Mouse (Mus musculus): ENCODE results near the gene Ifitm7. TPM values are rescaled to one million over a fixed set of nuclear protein-coding genes. Genes with fewer than 3 reads are reported as not detected.
A peak's percentile ranks its signal among the peaks of the same experiment; 100 is the strongest.

Ifitm7 gene
- polyA plus RNA-seq, 1 experiment, result not detected

DNA sequence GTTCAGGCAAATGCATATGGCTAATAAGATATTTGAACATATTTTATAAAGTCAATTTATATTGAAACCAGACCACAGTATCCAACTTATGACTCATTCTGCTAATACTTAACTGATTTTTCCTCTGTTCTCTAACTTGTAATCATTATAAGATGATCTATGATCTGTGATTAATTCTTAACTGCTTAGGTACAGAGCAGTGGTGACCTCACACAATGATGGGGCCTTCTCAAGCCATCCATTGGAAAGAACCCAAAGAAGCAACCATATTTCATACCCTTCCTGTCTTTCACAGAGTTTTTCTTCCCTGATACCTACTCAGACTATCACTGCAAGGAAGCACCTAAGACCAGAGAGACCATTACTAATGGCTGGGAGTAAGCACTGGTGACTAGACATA is 22.0 kb upstream of the Ifitm7 start:
- Histone ChIP-seq H3K4me1 (ENCODE audit: control insufficient read depth, insufficient read depth, low read length) (no peaks in the 10 kb centered on the region), H3K27ac (ENCODE audit: insufficient read depth, low read length) (no peak overlapping the region), H3K4me3 (ENCODE audit: insufficient read depth, low read length) (no peak overlapping the region)
- TF ChIP-seq POLR2A (IDR thresholded peaks at IDR 0.05; ENCODE audit: low read depth, low read length) (no peak), CTCF (IDR thresholded peaks at IDR 0.05; ENCODE audit: borderline replicate concordance, insufficient read depth, low read length) (no peak)

DNA sequence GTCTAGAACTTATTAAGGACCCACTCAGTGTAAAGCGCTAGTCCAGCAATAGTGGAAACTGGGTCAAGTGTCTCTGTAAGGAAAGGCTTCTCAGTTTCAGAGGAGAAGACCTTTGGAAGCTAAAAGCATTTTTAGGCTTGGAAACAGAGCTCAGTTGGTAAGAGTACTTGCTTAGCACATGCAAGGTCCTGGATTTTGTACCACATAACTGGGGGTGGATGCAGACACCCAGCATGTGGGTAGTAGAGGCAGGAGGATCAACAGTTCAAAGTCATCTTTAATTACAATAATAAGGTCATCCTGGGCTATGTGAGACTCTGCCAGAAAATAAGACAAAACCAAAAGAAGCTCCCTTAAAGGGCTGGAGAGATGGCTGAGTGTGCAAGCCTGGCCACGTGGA is 21.4 kb upstream of the Ifitm7 start:
- TF ChIP-seq CTCF (IDR thresholded peaks at IDR 0.05; ENCODE audit: borderline replicate concordance, insufficient read depth, low read length) (no peak), POLR2A (IDR thresholded peaks at IDR 0.05; ENCODE audit: low read depth, low read length) (no peak)
- Histone ChIP-seq H3K4me1 (ENCODE audit: control insufficient read depth, insufficient read depth, low read length) (no peaks in the 10 kb centered on the region), H3K27ac (ENCODE audit: insufficient read depth, low read length) (no peak overlapping the region), H3K4me3 (ENCODE audit: insufficient read depth, low read length) (no peak overlapping the region)

DNA sequence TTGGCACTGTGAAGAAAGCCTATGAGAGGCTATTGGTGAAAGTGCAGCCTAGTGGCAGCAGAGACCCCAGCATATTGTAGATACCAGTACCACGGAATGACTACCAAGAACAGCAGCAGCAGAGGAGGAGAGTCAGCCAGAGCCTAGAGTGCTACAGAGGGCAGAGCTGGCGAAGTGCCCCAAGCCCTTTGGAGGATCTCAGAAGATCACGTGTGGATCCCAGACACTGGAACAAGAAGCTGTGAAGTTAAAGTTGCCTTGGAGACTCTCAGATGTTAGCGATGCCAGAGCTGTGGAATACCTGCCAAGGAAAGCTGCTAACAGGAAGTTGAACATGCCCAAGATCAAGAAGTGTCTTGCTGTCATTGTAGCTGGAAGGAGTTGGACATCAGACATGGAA is 18.6 kb upstream of the Ifitm7 start:
- Histone ChIP-seq H3K27ac (ENCODE audit: insufficient read depth, low read length) (no peak overlapping the region), H3K4me3 (ENCODE audit: insufficient read depth, low read length) (no peak overlapping the region), H3K4me1 (ENCODE audit: control insufficient read depth, insufficient read depth, low read length) (no peaks in the 10 kb centered on the region)
- TF ChIP-seq CTCF (IDR thresholded peaks at IDR 0.05; ENCODE audit: borderline replicate concordance, insufficient read depth, low read length) (no peak), POLR2A (IDR thresholded peaks at IDR 0.05; ENCODE audit: low read depth, low read length) (no peak)

DNA sequence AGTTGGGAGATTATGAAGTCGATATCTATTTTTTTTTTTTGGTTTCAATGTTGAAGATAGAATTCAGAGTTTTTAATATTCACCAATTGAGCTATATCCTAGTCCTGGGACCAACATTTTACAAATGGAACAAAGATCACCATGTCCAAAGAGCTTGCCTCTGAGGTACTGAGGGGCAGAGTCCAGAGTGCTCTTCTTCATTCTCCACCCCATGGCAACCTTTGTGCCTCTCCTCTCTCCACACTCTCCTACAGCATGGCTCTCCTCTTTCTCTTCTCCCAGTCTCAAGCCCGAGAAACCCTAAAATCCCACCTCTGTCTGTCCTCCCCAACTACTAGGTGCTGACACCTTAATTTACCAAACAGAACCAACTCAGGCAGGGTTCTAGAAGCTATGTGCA is 18.0 kb upstream of the Ifitm7 start:
- TF ChIP-seq POLR2A (IDR thresholded peaks at IDR 0.05; ENCODE audit: low read depth, low read length) (no peak), CTCF (IDR thresholded peaks at IDR 0.05; ENCODE audit: borderline replicate concordance, insufficient read depth, low read length) (no peak)
- H3K27ac ChIP-seq (ENCODE audit: insufficient read depth, low read length), result no peak overlapping the region
- H3K4me3 ChIP-seq (ENCODE audit: insufficient read depth, low read length), result no peak overlapping the region
- H3K4me1 ChIP-seq (ENCODE audit: control insufficient read depth, insufficient read depth, low read length), result no peaks in the 10 kb centered on the region

DNA sequence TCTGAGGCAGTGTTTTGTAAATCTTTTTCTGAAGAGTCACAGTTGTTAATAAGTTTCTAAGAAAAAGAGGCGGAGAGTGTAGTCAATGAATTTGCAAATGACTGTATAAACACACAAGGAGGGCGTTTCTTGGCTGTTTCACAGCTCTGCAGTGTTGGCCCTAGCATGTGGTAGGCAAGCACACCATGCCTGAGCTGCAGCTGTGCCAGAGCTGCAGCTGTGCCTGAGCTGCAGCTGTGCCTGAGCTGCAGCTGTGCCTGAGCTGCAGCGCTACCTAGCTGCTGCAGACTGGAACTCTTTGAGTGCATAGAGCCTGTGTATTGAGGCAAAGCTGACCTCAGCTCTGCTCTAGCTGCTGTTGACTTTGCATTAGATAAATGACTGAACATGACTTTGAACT is 17.5 kb upstream of the Ifitm7 start:
- H3K4me1 ChIP-seq (ENCODE audit: control insufficient read depth, insufficient read depth, low read length), result no peaks in the 10 kb centered on the region
- no peak overlapping the region for H3K4me3 ChIP-seq (ENCODE audit: insufficient read depth, low read length)
- TF ChIP-seq POLR2A (IDR thresholded peaks at IDR 0.05; ENCODE audit: low read depth, low read length) (no peak), CTCF (IDR thresholded peaks at IDR 0.05; ENCODE audit: borderline replicate concordance, insufficient read depth, low read length) (peak; percentile 63; the same call in 1 of the 2 replicates)
- H3K27ac ChIP-seq (ENCODE audit: insufficient read depth, low read length), result no peak overlapping the region

DNA sequence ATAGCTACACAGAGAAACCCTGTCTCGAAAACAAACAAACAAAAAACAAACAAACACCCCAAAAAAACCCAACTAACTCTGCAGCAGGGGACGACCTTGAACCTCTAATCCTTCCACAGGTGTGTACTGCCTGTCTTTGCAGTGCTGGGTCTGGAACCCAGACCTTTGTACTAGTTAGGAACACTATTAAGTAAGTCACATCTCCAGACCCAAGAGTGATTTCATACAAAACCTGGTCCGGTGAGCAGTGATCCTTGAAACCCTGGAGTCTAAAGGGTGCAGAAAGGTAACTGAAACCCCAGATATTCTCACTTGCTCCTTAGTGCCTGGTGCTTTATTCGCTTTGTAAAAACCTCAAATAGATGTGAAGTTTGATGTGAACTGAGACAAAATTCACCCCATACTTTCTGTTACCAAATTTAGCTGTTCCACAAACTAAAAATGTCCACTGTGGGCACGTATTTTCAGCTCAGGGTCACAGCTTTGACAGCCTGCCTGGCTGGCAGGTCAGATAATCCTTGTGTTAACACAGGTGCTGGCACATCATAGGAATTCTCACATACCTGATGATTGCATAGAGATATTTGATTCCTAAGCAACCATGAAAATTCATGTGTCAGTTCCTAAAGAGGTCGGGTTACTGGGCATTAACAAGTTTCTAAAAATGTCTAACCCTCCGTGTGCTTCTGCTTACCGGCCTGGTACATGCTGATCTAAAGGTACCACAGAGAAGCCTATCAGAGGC is 16.9 kb upstream of the Ifitm7 start:
- TF ChIP-seq CTCF (IDR thresholded peaks at IDR 0.05; ENCODE audit: borderline replicate concordance, insufficient read depth, low read length), result no peak
- TF ChIP-seq POLR2A (IDR thresholded peaks at IDR 0.05; ENCODE audit: low read depth, low read length), result no peak
- H3K27ac ChIP-seq (ENCODE audit: insufficient read depth, low read length), result no peak overlapping the region
- no peaks in the 10 kb centered on the region for H3K4me1 ChIP-seq (ENCODE audit: control insufficient read depth, insufficient read depth, low read length)
- no peak overlapping the region for H3K4me3 ChIP-seq (ENCODE audit: insufficient read depth, low read length)

DNA sequence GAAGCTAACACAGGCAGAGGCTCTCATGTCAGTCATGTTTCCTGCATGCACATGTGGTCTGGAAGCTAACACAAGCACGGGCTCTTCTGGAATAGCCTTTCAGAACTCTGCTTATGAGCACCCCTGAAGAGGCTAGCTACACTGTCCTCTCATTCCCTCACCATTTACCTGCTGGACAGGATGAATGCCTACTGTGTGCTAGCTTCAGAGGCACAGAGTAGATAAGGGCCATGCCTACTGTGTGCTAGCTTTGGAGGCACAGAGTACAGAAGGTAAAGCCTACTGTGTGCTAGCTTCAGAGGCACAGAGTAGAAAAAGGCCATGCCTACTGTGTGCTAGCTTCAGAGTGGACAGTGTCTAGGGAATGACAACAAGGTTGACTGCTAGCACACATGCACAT is 7.8 kb upstream of the Ifitm7 start:
- TF ChIP-seq POLR2A (IDR thresholded peaks at IDR 0.05; ENCODE audit: low read depth, low read length) (no peak), CTCF (IDR thresholded peaks at IDR 0.05; ENCODE audit: borderline replicate concordance, insufficient read depth, low read length) (no peak)
- Histone ChIP-seq H3K27ac (ENCODE audit: insufficient read depth, low read length) (no peak overlapping the region), H3K4me1 (ENCODE audit: control insufficient read depth, insufficient read depth, low read length) (peaks cover 2% of the 10 kb centered on the region; the same call in 1 of the 2 replicates), H3K4me3 (ENCODE audit: insufficient read depth, low read length) (no peak overlapping the region)

DNA sequence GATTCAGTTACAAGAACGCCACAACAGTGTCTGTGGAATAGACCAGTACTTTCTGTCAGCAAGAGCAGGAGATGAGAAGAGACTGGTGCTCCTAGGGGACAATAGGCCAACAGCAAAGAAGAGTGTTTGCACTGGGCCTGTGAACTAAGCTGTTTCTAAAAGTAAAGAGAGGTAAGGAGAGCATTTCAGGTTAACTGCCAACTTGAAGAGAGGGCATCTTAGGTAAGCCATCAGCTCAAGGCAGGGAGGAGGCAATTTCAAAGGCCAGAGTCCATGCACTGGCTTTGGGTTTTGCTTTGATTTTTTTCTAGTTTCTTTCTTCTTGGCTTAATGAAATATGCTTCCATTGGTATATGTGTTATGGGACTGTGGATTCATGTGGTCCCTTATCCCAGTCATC is 7.4 kb upstream of the Ifitm7 start:
- Histone ChIP-seq H3K4me1 (ENCODE audit: control insufficient read depth, insufficient read depth, low read length) (peaks cover 2% of the 10 kb centered on the region; the same call in 1 of the 2 replicates), H3K4me3 (ENCODE audit: insufficient read depth, low read length) (no peak overlapping the region), H3K27ac (ENCODE audit: insufficient read depth, low read length) (no peak overlapping the region)
- TF ChIP-seq POLR2A (IDR thresholded peaks at IDR 0.05; ENCODE audit: low read depth, low read length) (no peak), CTCF (IDR thresholded peaks at IDR 0.05; ENCODE audit: borderline replicate concordance, insufficient read depth, low read length) (no peak)

DNA sequence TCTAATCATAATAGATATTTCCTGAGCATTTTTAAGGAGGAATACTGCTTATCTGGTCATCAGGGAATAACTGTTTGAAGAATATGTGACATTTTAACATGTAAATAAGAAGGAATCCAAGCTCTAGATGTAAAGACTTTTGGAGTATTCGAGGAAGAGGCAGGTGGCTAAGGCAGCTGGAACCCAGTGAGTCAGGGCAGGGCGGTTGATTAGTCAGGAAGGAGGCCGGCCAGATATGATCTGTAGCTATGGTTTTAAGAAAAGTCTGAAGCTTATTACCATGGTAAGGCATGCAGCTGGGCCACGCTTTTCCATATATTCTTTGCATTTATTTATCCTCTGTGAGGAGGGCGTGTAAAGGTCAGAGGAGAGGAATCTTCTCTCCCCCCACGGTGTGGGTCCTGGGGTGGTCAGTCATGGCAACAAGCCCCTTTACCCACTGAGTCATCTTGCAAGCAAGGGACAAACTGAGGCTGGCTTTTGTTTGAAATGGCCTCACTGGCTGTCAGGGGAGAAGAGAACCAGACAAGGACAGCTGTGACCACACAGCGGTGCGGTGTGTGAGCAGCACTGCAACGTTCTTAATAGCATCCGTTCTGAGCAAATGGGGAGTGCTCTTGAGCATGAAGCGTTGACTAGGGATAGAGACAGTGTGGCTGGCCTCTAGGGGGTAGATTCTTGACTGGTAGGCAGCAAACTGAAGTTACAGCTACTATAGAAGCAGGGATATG is 6.0 kb upstream of the Ifitm7 start:
- no peak overlapping the region for H3K4me3 ChIP-seq (ENCODE audit: insufficient read depth, low read length)
- TF ChIP-seq CTCF (IDR thresholded peaks at IDR 0.05; ENCODE audit: borderline replicate concordance, insufficient read depth, low read length), result no peak
- no peak for TF ChIP-seq POLR2A (IDR thresholded peaks at IDR 0.05; ENCODE audit: low read depth, low read length)
- H3K4me1 ChIP-seq (ENCODE audit: control insufficient read depth, insufficient read depth, low read length), result peaks cover 2% of the 10 kb centered on the region; the same call in 1 of the 2 replicates
- H3K27ac ChIP-seq (ENCODE audit: insufficient read depth, low read length), result no peak overlapping the region

DNA sequence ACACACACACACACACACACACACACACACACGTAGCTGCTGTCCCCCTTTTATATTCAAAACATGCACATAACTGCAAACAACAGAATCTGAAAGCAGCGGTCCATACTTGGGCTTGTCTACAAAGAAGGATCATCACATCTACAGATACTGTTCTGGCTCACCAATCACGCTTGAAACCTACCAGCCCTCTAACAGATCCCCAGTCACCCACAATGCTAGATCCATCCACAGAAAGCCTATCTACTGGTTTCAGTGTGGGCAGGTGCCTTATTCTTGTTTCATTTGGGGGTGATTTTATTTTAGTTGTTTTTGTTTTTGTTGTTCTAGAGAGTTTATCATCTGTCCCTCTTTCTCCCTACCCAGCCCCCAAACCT is 503 bp downstream of the Ifitm7 start:
- no peak for TF ChIP-seq POLR2A (IDR thresholded peaks at IDR 0.05; ENCODE audit: low read depth, low read length)
- TF ChIP-seq CTCF (IDR thresholded peaks at IDR 0.05; ENCODE audit: borderline replicate concordance, insufficient read depth, low read length), result no peak
- Histone ChIP-seq H3K27ac (ENCODE audit: insufficient read depth, low read length) (no peak overlapping the region), H3K4me3 (ENCODE audit: insufficient read depth, low read length) (0 out of 2 replicates have a peak overlapping the region, but pooled peaks have one; percentile 30), H3K4me1 (ENCODE audit: control insufficient read depth, insufficient read depth, low read length) (no peaks in the 10 kb centered on the region)
